Mouse (Mus musculus): ENCODE data around the gene Nudt16.
A peak's percentile ranks its signal among the peaks of the same experiment; 100 is the strongest.
"Not testable (repeated sequence)": the region's sequence is repeated elsewhere in the genome, so short reads cannot be mapped to it uniquely, and the experiment has no call there.

Nudt16 gene

DNA sequence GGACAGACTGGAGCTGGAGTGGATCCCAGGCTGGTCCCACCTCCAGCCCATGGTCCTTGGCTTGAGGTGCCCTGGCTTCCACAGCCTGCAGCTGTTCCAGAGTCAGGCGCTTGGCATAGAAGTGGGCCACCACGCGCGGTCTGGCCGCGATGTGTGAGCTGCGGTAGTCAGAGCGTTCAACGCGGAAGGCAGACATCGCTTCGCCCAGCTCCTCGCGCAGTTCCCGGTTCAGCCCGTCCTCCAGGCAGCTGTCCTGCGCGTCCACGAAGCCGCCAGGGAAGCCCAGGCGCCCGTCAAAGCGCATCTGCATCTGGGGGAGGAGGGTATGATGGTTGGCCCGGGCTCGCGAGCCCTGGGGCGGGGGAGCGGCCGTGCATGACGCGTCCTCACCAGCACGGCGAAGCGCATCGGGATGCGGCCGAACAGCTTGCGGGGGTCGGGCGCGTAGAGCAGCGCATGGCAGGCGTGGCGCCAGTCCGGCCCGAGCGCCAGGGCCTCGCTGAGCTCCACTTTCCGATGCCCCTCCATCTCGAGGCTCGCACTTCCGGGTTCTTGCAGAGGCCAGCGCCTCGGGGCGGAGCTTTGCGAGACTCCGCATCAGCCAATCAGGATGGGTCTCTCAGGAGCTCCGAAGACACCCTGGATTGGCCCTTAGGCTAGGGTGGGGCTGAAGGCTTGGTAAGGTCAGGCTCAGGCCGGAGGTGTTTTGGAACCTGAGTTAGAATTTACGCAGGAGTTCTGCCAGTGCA is at the start of gene Nudt16:
Nudt16 (minus strand) TSS at position 572 of the 749 bp plus-strand sequence.
- peak; percentile 94 for DNase-seq

DNA sequence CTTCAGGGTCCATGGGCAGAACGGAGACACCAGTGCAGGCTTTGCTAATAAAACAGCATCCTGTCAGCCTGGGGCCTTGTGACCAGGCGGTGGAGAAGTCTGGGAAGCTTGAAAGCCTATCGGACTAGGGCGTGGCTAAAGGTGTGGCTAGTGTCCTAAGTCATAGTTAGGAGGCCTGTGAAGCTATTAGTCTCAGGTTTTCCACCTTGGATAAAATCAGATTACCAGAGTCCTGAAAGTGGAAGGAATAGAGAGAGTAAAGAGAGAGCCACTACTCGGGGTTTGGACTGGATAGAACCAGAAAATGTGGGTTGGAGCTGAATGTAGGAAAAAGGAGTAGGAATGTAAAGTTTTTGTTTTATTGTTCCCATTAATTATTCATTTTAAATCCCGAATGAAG is 13.4 kb upstream of the Nudt16 start, which contains the start of gene 1700080E11Rik:
1700080E11Rik (minus strand) TSS at position 101 of the 400 bp plus-strand sequence.
- no peak for DNase-seq

DNA sequence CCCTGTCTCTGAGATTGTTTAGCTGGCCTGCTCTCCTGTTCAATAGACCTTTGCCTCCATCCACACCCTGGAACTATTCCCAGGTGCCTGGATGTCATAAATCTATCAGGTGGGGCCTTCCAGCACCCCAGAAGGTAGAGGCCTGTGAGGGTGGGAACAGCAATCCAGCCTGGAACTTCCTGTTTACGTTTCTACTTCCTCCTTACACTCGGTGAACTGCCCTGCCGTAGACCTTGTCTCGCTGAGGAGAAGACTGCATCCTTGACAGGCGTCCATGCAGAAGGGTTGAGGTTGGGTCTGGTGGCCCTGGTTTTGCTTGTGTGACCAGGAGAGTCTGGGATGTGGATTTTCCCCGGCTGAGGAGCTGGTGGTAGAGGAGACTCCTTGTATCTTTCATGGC is 7.6 kb upstream of the Nudt16 start:
- no peak for DNase-seq

DNA sequence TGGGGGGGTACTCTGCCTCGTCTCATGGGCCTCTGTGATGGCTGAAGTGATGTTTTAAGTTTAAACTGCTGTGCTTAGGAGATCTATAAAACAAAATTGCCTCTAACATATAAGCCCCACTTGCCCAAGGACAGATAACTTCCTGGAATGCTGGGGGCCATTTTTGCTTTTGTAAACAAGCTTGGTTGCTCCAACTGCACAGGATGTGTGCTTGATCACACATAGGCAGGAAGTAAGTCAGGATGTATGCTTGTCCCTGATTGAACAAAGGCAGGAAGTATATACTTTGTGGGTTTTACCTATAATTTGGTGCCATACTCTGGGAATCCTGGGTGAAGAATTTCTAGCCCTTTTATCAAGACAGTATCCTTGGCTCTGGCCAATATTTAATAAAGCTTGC is 4.8 kb upstream of the Nudt16 start:
- no peak for DNase-seq

DNA sequence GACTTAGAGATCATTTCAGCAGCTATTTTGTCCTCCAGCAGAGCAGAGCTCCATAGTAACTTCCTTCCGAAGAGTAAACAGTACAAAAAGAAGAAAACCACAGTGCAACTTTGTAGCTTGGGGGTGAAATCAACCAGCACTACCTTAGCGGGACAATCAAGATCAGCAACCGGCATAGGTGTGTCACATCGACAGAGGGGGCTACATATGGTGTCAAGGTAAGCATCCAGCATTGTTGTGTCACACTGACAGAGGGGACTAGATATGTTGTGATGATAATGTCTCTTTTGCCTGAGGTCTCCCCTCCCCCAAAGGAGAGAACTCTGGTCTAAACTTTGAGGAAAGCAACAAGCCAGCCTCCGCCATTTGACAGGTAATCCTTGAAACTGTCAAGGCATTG is 2.9 kb upstream of the Nudt16 start:
- no peak for DNase-seq

DNA sequence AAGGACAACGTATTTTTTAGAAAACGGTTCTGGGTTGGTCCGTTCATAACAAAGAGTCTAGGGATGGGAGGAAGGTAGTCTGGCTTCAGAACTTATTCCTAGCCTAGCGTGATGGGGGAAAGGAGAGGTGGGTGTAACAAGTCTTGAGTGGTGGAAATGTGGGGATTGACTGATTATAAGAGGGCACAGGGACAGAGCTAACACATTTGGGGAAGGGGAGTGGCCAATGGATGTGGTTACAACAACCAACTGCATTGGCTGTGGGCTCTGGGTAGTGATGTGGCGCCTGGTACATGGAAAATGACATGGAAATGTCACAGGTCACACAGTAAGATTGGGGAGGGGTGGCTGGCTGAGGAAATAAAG is 361 bp upstream of the Nudt16 start:
- no peak for DNase-seq

DNA sequence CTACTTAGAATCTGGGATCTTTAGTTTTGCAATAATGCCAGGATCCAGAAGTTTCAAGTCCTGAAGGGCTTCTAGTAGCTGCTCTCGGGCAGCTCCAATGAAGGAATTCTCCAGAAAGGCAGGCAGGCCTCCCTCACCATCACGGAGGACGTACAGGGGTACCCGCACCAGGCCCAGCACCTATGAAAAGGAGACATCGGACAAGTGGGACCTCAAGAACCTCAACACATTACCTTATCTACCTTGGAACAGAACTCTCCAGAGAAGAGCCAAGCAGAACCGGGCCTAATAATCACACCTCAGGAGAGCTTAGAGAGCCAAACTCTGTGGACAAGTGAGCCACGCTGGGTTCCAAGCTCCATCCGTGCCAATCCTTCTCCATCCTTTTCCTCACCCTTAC is 1.3 kb downstream of the Nudt16 start:
- DNase-seq = no peak

DNA sequence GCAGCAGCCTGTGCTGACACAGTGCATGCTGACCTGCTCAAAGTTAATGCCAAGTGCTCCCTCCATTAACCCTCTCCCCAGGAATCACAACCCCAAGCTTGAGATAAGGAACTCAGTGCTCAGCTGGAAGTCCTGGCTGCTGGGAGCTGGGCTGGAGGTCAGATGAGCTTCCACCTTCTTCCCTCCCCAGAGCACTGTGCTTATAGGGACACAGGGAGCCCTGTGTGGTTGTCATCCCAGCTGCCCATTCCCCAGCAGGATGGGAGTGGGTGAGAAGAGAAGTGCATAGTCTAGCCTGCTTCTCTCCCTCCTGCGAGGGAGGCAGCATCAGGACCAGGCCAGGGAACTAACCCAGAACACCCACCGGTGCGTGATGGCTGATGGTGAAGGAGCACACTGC is 6.4 kb downstream of the Nudt16 start:
- DNase-seq = not testable (repeated sequence)

DNA sequence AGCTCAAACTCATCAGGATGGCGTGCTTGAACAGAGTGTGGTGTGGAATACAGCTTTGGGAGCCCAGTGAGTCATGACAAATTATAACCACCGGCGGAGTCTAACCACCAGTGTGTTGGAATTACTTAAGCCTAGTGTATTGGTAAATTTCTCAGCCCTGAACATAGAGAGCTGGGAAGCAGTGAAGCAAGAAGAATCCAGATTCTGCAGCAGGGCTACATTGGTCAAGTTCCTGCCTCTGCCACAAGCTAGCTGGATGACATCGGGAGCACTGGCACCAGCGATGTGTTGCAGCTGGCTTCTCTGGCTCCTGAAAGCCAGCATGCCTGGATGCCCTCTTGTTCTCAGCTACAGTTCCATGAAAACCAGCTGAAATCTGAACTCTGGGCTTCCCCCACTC is 27.7 kb downstream of the Nudt16 start:
- DNase-seq = no peak

DNA sequence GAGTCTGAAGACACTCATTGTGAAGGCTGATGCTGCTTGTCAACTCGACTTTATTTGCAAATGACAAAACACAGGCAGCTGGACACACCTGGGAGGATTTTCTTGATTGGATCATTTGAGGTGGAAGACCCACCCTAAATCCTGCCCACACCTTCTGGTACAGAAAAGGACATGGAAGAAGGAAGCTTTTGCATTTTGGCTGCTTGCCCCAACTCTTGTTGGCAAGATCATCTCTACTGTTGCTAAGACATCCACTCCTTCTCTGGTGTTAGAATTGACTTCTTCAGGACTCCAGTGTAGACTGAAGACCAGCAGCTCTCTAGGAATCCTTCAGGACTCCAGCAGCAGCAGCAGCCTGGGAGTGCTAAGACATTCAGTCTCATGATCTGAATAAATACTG is 29.7 kb downstream of the Nudt16 start:
- DNase-seq = no peak

DNA sequence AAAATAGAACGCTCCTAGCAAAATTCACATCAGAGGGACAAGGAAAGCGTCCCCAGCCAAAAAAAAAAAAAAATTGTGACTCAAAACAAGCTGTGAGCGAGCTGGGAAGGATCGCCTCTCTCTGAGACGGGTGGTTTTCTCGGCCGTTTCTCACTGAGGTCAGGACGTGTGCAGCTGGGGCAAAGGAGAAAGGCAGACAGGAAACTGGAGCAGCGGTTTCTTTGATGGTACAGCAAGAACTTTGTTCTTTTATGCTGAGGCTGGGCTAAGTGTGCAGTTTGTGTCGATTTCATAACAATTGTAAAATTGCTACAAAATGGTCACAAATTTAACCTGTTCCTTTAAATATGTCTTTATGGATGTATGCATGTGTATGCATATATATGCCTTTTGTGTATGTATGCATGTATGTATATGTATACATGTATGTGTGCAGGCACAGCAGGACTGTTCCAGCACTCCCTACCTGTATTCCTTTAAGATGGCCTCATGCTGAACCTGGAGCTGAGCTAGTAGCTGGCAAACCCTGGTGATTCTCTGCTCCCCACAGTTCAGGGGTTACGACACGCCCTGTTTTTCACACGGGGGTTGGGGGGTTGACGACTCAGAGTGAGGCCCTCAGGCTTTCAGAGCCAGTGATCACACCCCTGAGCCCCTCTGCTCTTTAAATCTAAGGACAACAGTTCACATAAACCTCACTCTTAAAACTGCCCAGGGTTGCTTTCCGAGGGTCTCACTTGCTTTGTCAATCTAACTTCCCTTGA is 30.6 kb downstream of the Nudt16 start:
- DNase-seq = no peak

DNA sequence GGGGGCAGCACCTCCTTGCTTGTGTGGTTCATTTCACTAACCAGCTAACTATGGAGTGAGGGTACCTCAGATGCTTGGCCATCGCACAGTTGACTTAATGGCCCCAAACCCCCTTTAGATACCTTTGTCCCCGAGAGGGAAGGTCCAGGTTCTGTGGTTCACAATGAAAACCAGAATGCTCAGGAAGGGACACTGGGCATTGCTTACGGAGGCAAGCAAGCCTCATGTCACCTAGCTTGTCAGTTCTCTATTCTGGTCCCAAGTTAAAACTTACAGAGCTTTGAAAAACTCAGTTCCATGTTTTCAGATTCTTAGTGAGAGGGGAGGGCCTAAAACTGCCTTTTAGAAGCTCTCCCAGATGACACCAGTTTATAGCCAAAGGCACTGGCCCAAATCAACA is 51.4 kb downstream of the Nudt16 start:
- DNase-seq = no peak

Data from cerebellum, adult 9-11 months (tissue).